Mouse (Mus musculus) heart, postnatal 0 days (tissue): ENCODE data around the gene Chd4.

ENCODE experiments used
- CTCF ChIP-seq: IDR thresholded peaks from 2 replicates; pipeline ENCODE4 v1.5.1; 2016; ENCODE audit warnings: antibody characterized with exemption, control low read depth, low read depth
- EP300 ChIP-seq: IDR thresholded peaks from 2 replicates; pipeline ENCODE4 v1.6.1; 2016; ENCODE audit warnings: antibody characterized with exemption, low read depth

DNA sequence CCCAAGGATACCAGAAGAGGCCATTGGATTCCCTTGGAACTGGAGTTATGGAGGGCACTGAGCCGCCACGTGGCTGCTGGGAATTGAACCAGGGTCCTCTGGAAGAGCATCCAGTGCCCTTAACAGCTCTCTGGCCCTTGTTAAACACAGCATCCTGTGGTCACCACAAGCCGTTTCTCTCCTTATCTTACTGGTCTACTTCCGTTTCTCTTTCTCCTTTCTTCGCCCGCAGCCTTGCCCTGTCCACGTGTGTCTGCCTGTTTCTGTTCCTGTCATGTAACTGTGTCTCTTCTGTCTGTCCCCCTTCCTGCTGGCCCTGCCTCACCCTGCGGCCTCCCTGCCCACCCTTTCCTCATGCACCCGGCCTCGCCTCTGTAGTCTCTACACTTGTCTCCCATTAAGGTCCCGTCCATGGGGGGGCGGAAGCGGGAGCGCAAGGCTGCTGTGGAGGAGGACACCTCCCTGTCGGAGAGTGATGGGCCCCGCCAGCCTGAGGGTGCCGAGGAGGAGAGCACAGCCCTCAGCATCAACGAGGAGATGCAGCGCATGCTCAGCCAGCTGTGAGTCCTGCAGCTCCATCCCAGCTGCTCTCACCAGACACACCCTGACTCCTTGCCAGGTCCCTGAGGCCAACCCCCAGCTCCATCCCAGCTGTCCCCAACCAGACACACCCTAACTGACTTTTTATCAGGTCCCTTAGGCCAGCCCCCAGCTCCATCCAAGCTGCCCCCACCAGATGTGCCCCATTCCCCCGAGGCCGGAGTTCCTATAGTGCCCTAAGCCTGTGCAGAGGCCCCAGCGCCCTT lies 56.6 kb downstream of the Chd4 start:
- no peak for TF ChIP-seq CTCF
- TF ChIP-seq EP300, result no peak
